8 mouse cellular contexts compared by ENCODE assay signal in genomic region chr17:26780750-26781571, GRCm38 (mm10). TPM values are rescaled to one million over a fixed set of nuclear protein-coding genes. Genes with fewer than 3 reads are reported as not detected.
DNase-seq lines count a peak whose midpoint lies in the region; ATAC-seq lines count a peak whose summit lies in the region.

Gene Bnip1 (plus strand): TSS chr17:26781066.

- H3K9me3 ChIP-seq in heart, embryonic 14.5 days (ENCODE audit: control insufficient read depth, low read length) = no peaks in the 10 kb centered on the region
- H3K9me3 ChIP-seq in liver, embryonic 13.5 days (replicated peaks) = no peaks in the 10 kb centered on the region
- no peaks in the 10 kb centered on the region for H3K9me3 ChIP-seq in stomach, embryonic 16.5 days (replicated peaks; ENCODE audit: control insufficient read depth, low read length)

- under 1% methylated on average over 42 of the region's 42 CpGs for WGBS in heart, embryonic 14.5 days
- WGBS in liver, embryonic 13.5 days (ENCODE audit: insufficient replicate concordance) = under 1% methylated on average over 42 of the region's 42 CpGs
- under 1% methylated on average over 42 of the region's 42 CpGs for WGBS in stomach, embryonic 16.5 days

- peak within 1 kb of the TSS; percentile 92 for H3K9ac ChIP-seq in heart, embryonic 14.5 days (ENCODE audit: low read length)
- peak within 1 kb of the TSS; percentile 80 for H3K9ac ChIP-seq in liver, embryonic 13.5 days
- peak within 1 kb of the TSS; percentile 88 for H3K9ac ChIP-seq in stomach, embryonic 16.5 days (ENCODE audit: low read length)

- H3K4me3 ChIP-seq in heart, embryonic 14.5 days (ENCODE audit: control insufficient read depth in 1 of 2, insufficient read depth in 1 of 2, low read depth in 1 of 2, low read length in 2 of 2) = peak within 1 kb of the TSS; percentile 68 to 70
- H3K4me3 ChIP-seq in liver, embryonic 13.5 days (replicated peaks) = peak within 1 kb of the TSS; percentile 80
- H3K4me3 ChIP-seq in stomach, embryonic 16.5 days (replicated peaks; ENCODE audit: low read length) = peak within 1 kb of the TSS; percentile 85

- ATAC-seq in erythroid progenitor cell, adult 5-6 weeks (replicated peaks; ENCODE audit: low FRiP score, poor library complexity, severe bottlenecking) = peak; percentile 67
- ATAC-seq in heart, embryonic 14.5 days (ENCODE audit: insufficient number of reproducible peaks, insufficient read depth, low FRiP score, low read depth) = peak; percentile 84
- peak; percentile 76 for ATAC-seq in liver, embryonic 13.5 days (ENCODE audit: low read depth)
- ATAC-seq in stomach, embryonic 16.5 days (ENCODE audit: insufficient read depth, low FRiP score) = peak; percentile 83

- peaks cover 5 to 16% of the 10 kb centered on the region in 2 experiments; a peak in 3 of 4 replicates for H3K4me1 ChIP-seq in heart, embryonic 14.5 days (ENCODE audit: control insufficient read depth in 2 of 2, insufficient read depth in 2 of 2, low read length in 2 of 2)
- H3K4me1 ChIP-seq in liver, embryonic 13.5 days (replicated peaks) = peaks cover 71% of the 10 kb centered on the region
- H3K4me1 ChIP-seq in stomach, embryonic 16.5 days (ENCODE audit: control insufficient read depth, insufficient read depth, low read length) = peaks cover 8% of the 10 kb centered on the region

- peak within 1 kb of the TSS; percentile 83 for H3K4me2 ChIP-seq in heart, embryonic 14.5 days (ENCODE audit: low read length)
- H3K4me2 ChIP-seq in liver, embryonic 13.5 days = peak within 1 kb of the TSS; percentile 83
- H3K4me2 ChIP-seq in stomach, embryonic 16.5 days (ENCODE audit: low read depth, low read length) = peak within 1 kb of the TSS; percentile 76

- DNase-seq in CD4-positive helper T cell, adult 2 months (ENCODE audit: low read depth, low spot score) = peak; percentile 84
- peak; percentile 92 for DNase-seq in brain, adult 2 months (ENCODE audit: low read depth, low spot score)
- peak; percentile 87 for DNase-seq in kidney, postnatal 14 days
- peak; percentile 61 for DNase-seq in liver, embryonic 13.5 days
- DNase-seq in neural tube, embryonic 10.5 days (ENCODE audit: extremely low spot score, low spot score) = peak; percentile 86

- peak within 1 kb of the TSS; percentile 88 to 95 for H3K27ac ChIP-seq in heart, embryonic 14.5 days (replicated peaks in 1 of 2; ENCODE audit: control insufficient read depth in 1 of 2, insufficient read depth in 1 of 2, low read depth in 2 of 2, low read length in 2 of 2)
- peak within 1 kb of the TSS; percentile 91 for H3K27ac ChIP-seq in liver, embryonic 13.5 days
- peak within 1 kb of the TSS; percentile 99 for H3K27ac ChIP-seq in stomach, embryonic 16.5 days (ENCODE audit: low read length)

- no peaks in the 10 kb centered on the region for H3K27me3 ChIP-seq in heart, embryonic 14.5 days (ENCODE audit: control insufficient read depth, insufficient read depth, low read length)
- H3K27me3 ChIP-seq in liver, embryonic 13.5 days = no peaks in the 10 kb centered on the region
- H3K27me3 ChIP-seq in stomach, embryonic 16.5 days (ENCODE audit: control insufficient read depth, insufficient read depth, low read length) = no peaks in the 10 kb centered on the region

- peaks cover 28% of the 10 kb centered on the region for H3K36me3 ChIP-seq in heart, embryonic 14.5 days (ENCODE audit: control insufficient read depth, insufficient read depth, low read length)
- H3K36me3 ChIP-seq in liver, embryonic 13.5 days = peaks cover 24% of the 10 kb centered on the region
- 0 out of 2 replicates have a peak, but pooled peaks cover 6% of the 10 kb centered on the region for H3K36me3 ChIP-seq in stomach, embryonic 16.5 days (ENCODE audit: control insufficient read depth, insufficient read depth, low read length)

RNA-seq across cellular contexts. Expression of gene Bnip1, which starts in this region (rescaled TPM):
- 18.0 and 18.9 TPM in 2 replicates for total RNA-seq in erythroid progenitor cell, adult 5-6 weeks (2015; ENCODE audit: low replicate concordance)
- total RNA-seq in erythroid progenitor cell, adult 5-6 weeks (2017; ENCODE audit: low replicate concordance) = 13.9 and 16.8 TPM in 2 replicates
- polyA plus RNA-seq in heart, embryonic 14.5 days (2014; fragmentation: Nextera tagmentation; extraction: Ambion mirVana) = 52.9 and 54.9 TPM in 2 replicates
- polyA plus RNA-seq in liver, embryonic 13.5 days (2015; fragmentation: Nextera tagmentation; extraction: Ambion mirVana) = 26.9 and 28.6 TPM in 2 replicates
- 44.9 and 51.9 TPM in 2 replicates for polyA plus RNA-seq in stomach, embryonic 16.5 days (2015; fragmentation: Nextera tagmentation; extraction: Ambion mirVana)

Comparison
In these comparisons a context has a peak if more than half of its experiments do, and no peak if none do; other contexts are left out.
1. Peak in every context shown above with its lines: DNase-seq, ATAC-seq, H3K4me3 ChIP-seq and H3K27ac ChIP-seq.